Mouse (Mus musculus): ENCODE measurements around the gene Psme2. TPM values are rescaled to one million over a fixed set of nuclear protein-coding genes. Genes with fewer than 3 reads are reported as not detected.

Psme2 gene
- polyA plus RNA-seq, 1 experiment from 2014 or later = 205 TPM

- no peaks in the 10 kb centered on the region for H3K27me3 ChIP-seq (ENCODE audit: insufficient read depth, poor library complexity, severe bottlenecking)
- no peaks in the 10 kb centered on the region for H3K9me3 ChIP-seq
- H3K36me3 ChIP-seq = peaks cover 8% of the 10 kb centered on the region
- 35% methylated on average over 8 of the region's 8 CpGs for WGBS
- peak within 1 kb of the TSS; percentile 57 for H3K4me3 ChIP-seq
- peak within 1 kb of the TSS; percentile 93 for H3K27ac ChIP-seq
- DNase-seq (ENCODE audit: low spot score) = peak; percentile 85
- peaks cover 47% of the 10 kb centered on the region for H3K4me1 ChIP-seq
These were observed 15.6 kb downstream of the Psme2 start, which contains the start of gene Fitm1 for GRCm38 (mm10) chr14:55575302-55575701. TSS of gene Fitm1 (plus strand) at chr14:55575617.

GRCm38 (mm10) chr14:55571760-55572159 is 19.2 kb downstream of the Psme2 start:
- Histone ChIP-seq H3K27ac (no peak overlapping the region), H3K27me3 (ENCODE audit: insufficient read depth, poor library complexity, severe bottlenecking) (no peaks in the 10 kb centered on the region), H3K4me1 (peaks cover 26% of the 10 kb centered on the region), H3K4me3 (no peak overlapping the region), H3K36me3 (peaks cover 35% of the 10 kb centered on the region), H3K9me3 (no peaks in the 10 kb centered on the region)
- DNase-seq (ENCODE audit: low spot score) = no peak

GRCm38 (mm10) chr14:55570588-55570987 is 20.3 kb downstream of the Psme2 start:
- H3K4me3 ChIP-seq = no peak overlapping the region
- peaks cover 17% of the 10 kb centered on the region for H3K4me1 ChIP-seq
- WGBS = 85% methylated on average over 2 of the region's 2 CpGs
- no peaks in the 10 kb centered on the region for H3K9me3 ChIP-seq
- no peak overlapping the region for H3K27ac ChIP-seq
- no peak for DNase-seq (ENCODE audit: low spot score)
- H3K27me3 ChIP-seq (ENCODE audit: insufficient read depth, poor library complexity, severe bottlenecking) = no peaks in the 10 kb centered on the region
- peaks cover 47% of the 10 kb centered on the region for H3K36me3 ChIP-seq

GRCm38 (mm10) chr14:55567496-55567895 is 23.4 kb downstream of the Psme2 start:
- 77% methylated on average over 3 of the region's 3 CpGs for WGBS
- peaks cover 78% of the 10 kb centered on the region for H3K36me3 ChIP-seq
- no peak for DNase-seq (ENCODE audit: low spot score)
- H3K4me3 ChIP-seq = no peak overlapping the region
- no peaks in the 10 kb centered on the region for H3K9me3 ChIP-seq
- no peaks in the 10 kb centered on the region for H3K27me3 ChIP-seq (ENCODE audit: insufficient read depth, poor library complexity, severe bottlenecking)
- H3K4me1 ChIP-seq = peaks cover 3% of the 10 kb centered on the region; the same call in 1 of the 2 replicates
- H3K27ac ChIP-seq = no peak overlapping the region

- WGBS = 74% methylated on average over 3 of the region's 3 CpGs
These were observed 25.2 kb downstream of the Psme2 start for GRCm38 (mm10) chr14:55565748-55566147.

GRCm38 (mm10) chr14:55563249-55563648 is 27.7 kb downstream of the Psme2 start:
- peaks cover 57% of the 10 kb centered on the region for H3K36me3 ChIP-seq
- no peak for DNase-seq (ENCODE audit: low spot score)
- 88% methylated on average over 11 of the region's 11 CpGs for WGBS

More at GRCm38 (mm10) chr14:55565748-55566147, 25.2 kb downstream of the Psme2 start:
- H3K36me3 ChIP-seq = peaks cover 78% of the 10 kb centered on the region
- no peak overlapping the region for H3K27ac ChIP-seq
- no peak overlapping the region for H3K4me3 ChIP-seq
- H3K9me3 ChIP-seq = no peaks in the 10 kb centered on the region
- H3K27me3 ChIP-seq (ENCODE audit: insufficient read depth, poor library complexity, severe bottlenecking) = no peaks in the 10 kb centered on the region
- peaks cover 13% of the 10 kb centered on the region for H3K4me1 ChIP-seq
- no peak for DNase-seq (ENCODE audit: low spot score)

GRCm38 (mm10) chr14:55561860-55562259 is 29.1 kb downstream of the Psme2 start:
- Histone ChIP-seq H3K4me1 (peaks cover 13% of the 10 kb centered on the region), H3K27me3 (ENCODE audit: insufficient read depth, poor library complexity, severe bottlenecking) (no peaks in the 10 kb centered on the region), H3K27ac (no peak overlapping the region), H3K9me3 (no peaks in the 10 kb centered on the region), H3K36me3 (peaks cover 43% of the 10 kb centered on the region), H3K4me3 (no peak overlapping the region)
- whole genome bisulfite sequencing = 84% methylated on average over 10 of the region's 10 CpGs
- no peak for DNase-seq (ENCODE audit: low spot score)

More at GRCm38 (mm10) chr14:55563249-55563648, 27.7 kb downstream of the Psme2 start:
- Histone ChIP-seq H3K4me1 (peaks cover 11% of the 10 kb centered on the region), H3K9me3 (no peaks in the 10 kb centered on the region), H3K27me3 (ENCODE audit: insufficient read depth, poor library complexity, severe bottlenecking) (no peaks in the 10 kb centered on the region), H3K27ac (no peak overlapping the region), H3K4me3 (no peak overlapping the region)

GRCm38 (mm10) chr14:55560202-55561073 is 30.5 kb downstream of the Psme2 start, which contains the start of gene A730061H03Rik:
TSS of gene A730061H03Rik (minus strand) at chr14:55560406.
- WGBS = under 1% methylated on average over 51 of the region's 51 CpGs
- peak within 1 kb of the TSS; percentile 77 for H3K4me3 ChIP-seq
- H3K27me3 ChIP-seq (ENCODE audit: insufficient read depth, poor library complexity, severe bottlenecking) = no peaks in the 10 kb centered on the region
- DNase-seq (ENCODE audit: low spot score) = peak; percentile 100
- H3K4me1 ChIP-seq = peaks cover 16% of the 10 kb centered on the region
- no peaks in the 10 kb centered on the region for H3K9me3 ChIP-seq
- peak within 1 kb of the TSS; percentile 98 for H3K27ac ChIP-seq
- H3K36me3 ChIP-seq = peaks cover 29% of the 10 kb centered on the region

- WGBS = under 1% methylated on average over 27 of the region's 27 CpGs
- peak within 1 kb of the TSS; percentile 77 for H3K4me3 ChIP-seq
These were observed 31.1 kb downstream of the Psme2 start, which contains the start of gene Dcaf11 for GRCm38 (mm10) chr14:55559799-55560201. TSS of gene Dcaf11 (plus strand) at chr14:55560006.

GRCm38 (mm10) chr14:55558740-55559448 is 32.0 kb downstream of the Psme2 start:
- H3K4me1 ChIP-seq = peaks cover 16% of the 10 kb centered on the region

More at GRCm38 (mm10) chr14:55559799-55560201, 31.1 kb downstream of the Psme2 start, which contains the start of gene Dcaf11:
- peak; percentile 97 for DNase-seq (ENCODE audit: low spot score)
- Histone ChIP-seq H3K9me3 (no peaks in the 10 kb centered on the region), H3K27me3 (ENCODE audit: insufficient read depth, poor library complexity, severe bottlenecking) (no peaks in the 10 kb centered on the region), H3K36me3 (peaks cover 23% of the 10 kb centered on the region), H3K27ac (peak within 1 kb of the TSS; percentile 98), H3K4me1 (peaks cover 16% of the 10 kb centered on the region)

GRCm38 (mm10) chr14:55557587-55557986 is 33.3 kb downstream of the Psme2 start:
- no peaks in the 10 kb centered on the region for H3K9me3 ChIP-seq
- no peaks in the 10 kb centered on the region for H3K27me3 ChIP-seq (ENCODE audit: insufficient read depth, poor library complexity, severe bottlenecking)
- no peak overlapping the region for H3K4me3 ChIP-seq
- no peak overlapping the region for H3K27ac ChIP-seq
- peaks cover 16% of the 10 kb centered on the region for H3K4me1 ChIP-seq
- DNase-seq (ENCODE audit: low spot score) = no peak
- 0 out of 2 replicates have a peak, but pooled peaks cover under 1% of the 10 kb centered on the region for H3K36me3 ChIP-seq
- 81% methylated on average over 3 of the region's 3 CpGs for WGBS

More at GRCm38 (mm10) chr14:55558740-55559448, 32.0 kb downstream of the Psme2 start:
- no peak for DNase-seq (ENCODE audit: low spot score)
- Histone ChIP-seq H3K27me3 (ENCODE audit: insufficient read depth, poor library complexity, severe bottlenecking) (no peaks in the 10 kb centered on the region), H3K36me3 (peaks cover 14% of the 10 kb centered on the region; the same call in 1 of the 2 replicates), H3K9me3 (no peaks in the 10 kb centered on the region), H3K27ac (peak overlapping the region; percentile 98), H3K4me3 (peak overlapping the region; percentile 77)
- 52% methylated on average over 6 of the region's 6 CpGs for WGBS

GRCm38 (mm10) chr14:55557003-55557402 is 33.9 kb downstream of the Psme2 start:
- no peak overlapping the region for H3K4me3 ChIP-seq
- DNase-seq (ENCODE audit: low spot score) = peak; percentile 89
- H3K4me1 ChIP-seq = peaks cover 16% of the 10 kb centered on the region
- H3K27me3 ChIP-seq (ENCODE audit: insufficient read depth, poor library complexity, severe bottlenecking) = no peaks in the 10 kb centered on the region
- 29% methylated on average over 5 of the region's 5 CpGs for WGBS
- no peaks in the 10 kb centered on the region for H3K9me3 ChIP-seq
- no peaks in the 10 kb centered on the region for H3K36me3 ChIP-seq
- H3K27ac ChIP-seq = no peak overlapping the region
